Mouse (Mus musculus) left cerebral cortex, adult 8-10 months (tissue): ENCODE results near the gene Yeats2. TPM values are rescaled to one million over a fixed set of nuclear protein-coding genes. Genes with fewer than 3 reads are reported as not detected.
"Not testable (repeated sequence)": the region's sequence is repeated elsewhere in the genome, so short reads cannot be mapped to it uniquely, and the experiment has no call there.

Experiments used
- DNase-seq, 2 experiments: peaks; one replicate each; pipeline ENCODE4 v3.0.0; 2022; ENCODE audit warnings: low spot score in 2 of 2
- total RNA-seq, 4 experiments: library from RNA; stranded (reverse); gene quantifications; 2 replicates each; pipeline ENCODE4 v1.2.4; 2022

The Yeats2 gene
- total RNA-seq, result 10 to 100 TPM; 30.1 to 39.2 (median 33.4) TPM

DNA sequence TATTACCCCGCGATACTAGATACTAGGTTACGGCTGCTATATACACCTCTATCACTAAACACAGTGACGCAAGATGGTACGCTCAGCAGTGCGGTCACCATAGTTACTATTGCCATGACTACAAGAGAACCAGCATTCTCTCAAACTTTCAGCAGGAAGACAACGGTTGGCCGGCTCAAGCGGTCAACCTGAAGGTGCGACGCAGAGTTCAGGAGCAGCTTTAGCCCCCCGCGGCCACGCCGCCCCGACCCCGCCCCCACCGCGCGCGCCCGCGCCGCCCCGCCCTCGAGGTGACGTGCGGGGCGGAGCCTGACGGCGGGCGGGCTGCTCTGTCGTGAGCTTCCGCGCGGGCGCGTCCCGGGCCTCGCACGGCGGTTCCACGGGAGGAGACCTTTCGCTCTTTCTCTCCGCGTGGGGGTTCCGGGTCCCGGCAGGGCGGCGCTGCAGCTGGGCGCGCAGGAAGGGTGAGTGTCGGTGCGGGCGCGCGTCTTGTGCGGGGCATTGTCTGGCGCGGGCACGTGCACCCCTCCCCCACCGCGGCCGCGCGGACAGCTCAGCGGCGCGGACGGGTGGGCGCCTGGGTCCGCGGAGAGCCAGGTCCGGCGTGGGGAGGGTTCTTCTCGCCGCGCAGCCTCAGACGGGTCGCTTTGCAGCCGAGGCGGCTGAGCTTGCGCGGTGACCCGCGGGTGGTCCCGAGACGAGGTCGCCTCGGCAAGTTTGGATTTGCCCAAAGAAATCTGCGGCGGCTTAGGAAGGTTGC, at the start of gene Yeats2:
Gene Yeats2 (plus strand): TSS at position 292 of the 760 bp plus-strand sequence.
- peak; percentile 74 to 75 for DNase-seq

DNA sequence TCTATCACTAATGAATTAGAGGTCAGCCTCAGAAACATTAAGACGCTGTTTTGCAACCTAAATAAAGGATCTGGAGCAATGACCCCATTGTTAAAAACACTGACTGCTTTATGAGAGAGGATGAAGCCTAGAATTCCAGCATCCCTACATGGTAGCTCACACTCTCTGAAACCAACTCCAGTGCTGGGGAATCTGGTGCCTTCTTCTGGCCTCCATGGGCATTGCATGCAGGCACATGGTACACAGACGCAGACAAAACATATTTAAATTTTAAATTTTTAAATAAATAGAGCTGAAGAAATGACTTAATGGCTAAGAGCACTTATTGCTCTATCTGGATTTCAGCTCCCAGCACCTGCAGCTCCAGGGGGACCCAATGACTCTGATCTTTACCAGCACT, 44.9 kb upstream of the Yeats2 start:
- DNase-seq, result no peak

DNA sequence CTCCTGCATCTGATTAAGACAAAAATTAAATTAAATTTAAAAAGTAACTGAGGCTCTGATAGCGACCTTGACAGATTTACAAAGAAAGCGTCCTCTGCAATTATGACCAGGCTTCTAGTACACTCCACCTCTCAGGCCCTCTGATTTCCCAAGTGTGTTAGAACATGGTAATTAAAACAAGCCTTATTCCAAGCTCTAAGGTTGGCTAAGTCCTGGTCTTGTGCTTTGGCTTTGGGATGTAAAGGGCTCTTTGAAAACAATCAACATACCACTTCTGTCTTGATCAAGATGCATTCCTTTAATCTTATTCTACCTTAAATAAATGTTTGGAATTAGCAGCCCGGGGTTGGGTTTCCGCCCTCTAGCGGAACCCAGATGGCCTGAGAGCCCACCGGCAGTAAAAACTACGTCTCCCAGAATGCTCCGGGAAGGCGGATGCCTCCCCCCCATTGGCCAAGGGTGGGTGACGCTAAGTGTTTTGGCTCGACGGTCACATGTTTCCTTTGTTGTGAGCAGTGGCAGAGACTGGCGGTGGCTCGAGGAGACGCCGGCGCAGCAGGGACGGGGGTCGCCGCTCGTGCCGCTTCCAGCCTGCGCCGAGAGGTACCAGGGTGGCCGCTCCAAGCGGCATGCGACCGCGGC, 43.7 kb upstream of the Yeats2 start, which contains the start of gene Klhl24:
Gene Klhl24 (plus strand): TSS at position 474 of the 642 bp plus-strand sequence.
- peak; percentile 81 to 96 for DNase-seq

DNA sequence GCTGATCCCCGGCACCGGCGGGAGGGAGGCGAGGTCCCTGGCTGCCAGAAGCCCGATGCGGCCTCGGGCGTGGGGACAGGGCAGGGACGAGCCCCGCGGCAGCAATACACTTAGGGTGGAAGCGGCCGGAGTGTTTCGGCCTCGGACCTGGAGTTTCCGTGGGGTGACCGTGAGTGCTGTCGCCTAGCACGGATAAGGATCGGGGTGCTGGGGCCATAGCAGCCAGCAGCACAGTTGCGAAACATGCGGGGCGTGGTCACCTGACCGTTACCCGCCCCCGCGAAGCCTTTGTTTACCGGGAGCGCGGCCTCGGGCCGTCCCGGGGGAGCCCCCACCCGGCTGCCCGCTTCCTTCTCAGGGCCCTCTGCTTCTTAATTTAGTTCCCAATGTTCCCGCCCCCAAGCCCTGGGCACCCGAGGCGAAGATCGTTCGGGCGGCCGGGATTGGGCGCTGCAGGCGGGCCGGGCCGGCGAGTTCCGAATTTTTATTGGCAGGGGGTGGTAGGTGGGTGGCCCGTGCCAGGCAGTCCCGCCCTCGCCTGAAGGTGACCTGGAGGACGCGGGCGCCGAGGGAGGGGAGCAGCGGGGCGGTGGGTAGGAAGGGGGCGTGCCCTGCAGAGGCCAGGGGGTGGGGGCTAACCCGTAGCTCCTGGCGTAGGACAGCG, 43.0 kb upstream of the Yeats2 start:
- peak; percentile 77 to 89 for DNase-seq

DNA sequence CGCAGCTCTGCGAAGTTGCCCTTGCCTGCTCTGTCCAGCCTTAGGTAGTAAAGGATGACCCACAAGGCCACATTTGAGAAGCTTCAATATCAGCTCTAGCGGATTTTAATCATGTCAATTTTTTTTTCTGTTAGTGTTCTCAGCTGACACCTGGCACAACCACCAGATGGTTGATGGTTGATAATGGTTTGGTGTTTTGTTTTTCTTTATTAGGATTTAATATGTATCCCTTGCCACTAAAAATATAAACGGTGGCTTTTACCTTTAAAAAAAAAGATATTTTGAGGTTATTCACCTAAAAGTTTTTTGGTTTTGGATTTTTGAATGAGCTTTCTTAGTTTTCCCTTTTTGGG, 42.5 kb upstream of the Yeats2 start:
- DNase-seq, result no peak

DNA sequence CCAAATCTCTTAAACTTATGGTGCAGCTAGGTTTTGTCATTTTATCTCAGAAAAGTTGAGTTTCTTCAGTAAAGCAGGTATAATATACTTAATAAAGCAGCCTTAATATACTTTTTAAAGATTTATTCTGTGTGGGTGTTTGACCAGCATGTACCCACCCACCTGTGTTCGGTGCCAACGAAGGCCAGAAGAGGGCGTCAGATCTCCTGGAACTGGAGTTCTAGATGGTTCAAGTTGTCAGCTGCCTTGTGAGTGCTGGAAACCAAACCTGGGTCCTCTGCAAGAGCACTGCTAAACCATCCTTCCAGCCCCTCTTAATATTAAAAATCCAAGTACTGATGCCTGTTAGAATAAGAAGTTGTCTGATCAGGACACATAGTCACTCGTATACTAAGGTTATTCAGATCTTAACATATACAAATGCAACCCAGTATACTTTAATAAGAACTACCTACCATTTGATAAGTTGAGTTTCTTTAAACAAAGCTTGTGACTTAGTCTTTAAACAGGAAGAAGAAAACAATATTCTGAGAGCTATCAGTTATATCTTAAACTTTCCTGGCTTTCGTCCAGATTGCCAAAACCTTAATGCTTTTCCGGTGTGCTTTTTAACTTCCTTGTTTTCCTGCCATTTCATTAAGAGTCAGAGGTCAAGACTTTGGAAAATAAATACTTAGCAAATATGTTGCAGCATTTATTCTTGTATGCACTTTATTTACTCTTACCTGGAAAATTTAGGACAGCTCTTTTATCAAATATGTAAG, 41.8 kb upstream of the Yeats2 start:
- DNase-seq, result no peak

DNA sequence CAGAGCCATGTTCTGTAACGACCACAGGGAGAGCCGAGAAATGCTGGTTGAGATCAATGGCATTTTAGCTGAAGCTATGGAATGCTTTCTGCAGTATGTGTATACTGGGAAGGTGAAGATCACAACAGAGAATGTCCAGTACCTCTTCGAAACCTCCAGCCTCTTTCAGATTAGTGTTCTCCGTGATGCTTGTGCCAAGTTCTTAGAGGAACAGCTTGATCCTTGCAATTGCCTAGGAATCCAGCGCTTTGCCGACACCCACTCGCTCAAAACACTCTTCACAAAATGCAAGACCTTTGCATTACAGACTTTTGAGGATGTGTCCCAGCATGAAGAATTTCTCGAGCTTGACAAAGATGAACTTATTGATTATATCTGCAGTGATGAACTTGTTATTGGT, 33.9 kb upstream of the Yeats2 start:
- DNase-seq, result no peak

DNA sequence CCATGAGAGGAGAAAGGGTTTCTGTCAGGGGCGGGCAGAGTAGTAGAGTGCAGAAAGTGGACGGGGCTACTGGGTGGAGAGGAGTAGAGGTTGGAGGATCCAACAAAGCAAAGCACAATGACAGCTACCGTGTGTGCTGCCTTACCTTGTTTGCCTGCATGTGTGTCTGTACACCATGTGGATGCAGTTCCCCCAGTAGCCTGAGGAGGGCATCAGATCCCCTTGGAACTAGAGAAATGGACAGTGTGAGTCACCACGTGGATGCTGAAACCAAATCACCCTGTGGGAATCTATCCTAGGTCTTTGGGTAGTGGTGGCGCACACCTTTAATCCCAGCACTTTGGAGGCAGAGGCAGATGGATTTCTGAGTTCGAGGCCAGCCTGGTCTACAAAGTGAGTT, 31.9 kb upstream of the Yeats2 start:
- no peak for DNase-seq

DNA sequence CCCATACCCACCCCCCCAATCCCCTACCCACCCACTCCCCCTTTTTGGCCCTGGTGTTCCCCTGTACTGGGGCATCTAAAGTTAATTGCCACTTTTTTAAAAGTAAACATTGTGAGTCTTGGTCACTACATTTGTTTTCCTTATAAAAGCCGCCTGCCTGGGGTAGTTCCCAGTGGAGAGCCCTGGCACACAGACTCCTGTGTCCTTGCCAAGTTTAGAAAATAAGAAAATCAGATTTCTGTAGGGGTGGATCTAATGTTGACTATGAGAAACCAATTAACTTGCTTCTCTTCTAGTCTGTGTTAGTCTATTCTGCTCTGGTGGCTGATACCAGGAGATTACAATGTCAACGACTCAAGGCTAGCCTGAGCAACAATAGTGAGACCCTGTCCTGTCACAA, 28.2 kb upstream of the Yeats2 start:
- DNase-seq, result no peak

DNA sequence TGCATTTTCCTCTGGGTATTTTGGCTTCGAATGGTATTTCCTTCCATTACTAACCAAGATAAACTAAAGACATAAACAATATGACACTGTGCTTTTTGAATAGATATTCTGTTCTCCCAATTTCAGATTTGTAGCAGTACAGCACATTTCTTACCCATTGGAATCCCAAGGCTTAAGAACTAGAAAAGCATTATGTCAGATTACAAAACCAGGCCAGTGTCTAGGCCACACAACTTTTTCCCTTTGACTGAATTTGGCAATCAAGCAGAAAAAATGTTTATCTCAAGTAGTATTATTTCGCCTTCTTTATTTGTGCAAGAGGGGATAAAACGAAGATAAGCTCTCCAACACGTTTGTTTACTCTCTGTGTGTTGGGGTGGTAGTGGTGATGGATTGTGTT, 24.8 kb upstream of the Yeats2 start:
- DNase-seq, result no peak

DNA sequence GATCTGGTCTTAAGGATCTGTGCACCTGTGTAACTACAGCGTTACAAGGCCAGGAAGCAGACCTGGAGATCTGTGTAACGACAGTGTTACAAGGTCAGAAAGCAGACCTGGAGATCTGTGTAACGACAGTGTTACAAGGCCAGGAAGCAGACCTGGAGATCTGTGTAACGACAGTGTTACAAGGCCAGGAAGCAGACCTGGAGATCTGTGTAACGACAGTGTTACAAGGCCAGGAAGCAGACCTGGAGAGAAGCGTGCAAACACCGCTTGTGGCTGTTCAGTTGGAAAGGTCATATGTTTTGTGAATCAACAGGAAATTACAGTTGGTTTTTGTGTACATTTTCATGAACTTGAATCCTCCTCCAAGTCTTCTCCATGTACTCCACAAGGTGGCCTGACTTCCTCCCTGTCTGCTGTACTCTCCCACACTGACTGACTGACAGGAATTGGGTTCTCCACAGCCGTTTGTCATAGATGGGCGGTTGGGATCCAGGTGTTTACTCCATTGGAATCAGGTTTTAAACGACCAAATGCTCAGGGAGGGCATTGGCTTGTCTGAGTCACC, 14.5 kb upstream of the Yeats2 start:
- not testable (repeated sequence) for DNase-seq

DNA sequence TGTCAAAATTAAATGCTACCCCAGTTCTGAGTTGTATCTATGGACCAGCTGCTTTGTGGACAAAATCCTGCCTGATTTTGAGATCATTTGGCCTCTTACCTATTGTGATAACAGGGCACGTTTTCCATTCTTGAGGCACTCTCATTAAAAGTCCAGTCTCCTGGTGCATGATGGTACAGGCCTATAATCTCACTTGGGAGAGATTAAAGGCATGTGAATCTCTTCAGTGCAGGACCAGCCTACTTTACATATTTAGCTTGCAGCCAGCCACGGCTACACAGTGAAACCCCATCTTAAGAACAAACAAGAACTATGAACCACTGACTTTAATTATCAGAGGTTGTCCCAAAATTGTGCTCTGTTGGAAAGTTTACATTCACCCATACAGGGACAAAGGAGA, 10.5 kb upstream of the Yeats2 start:
- DNase-seq, result no peak

DNA sequence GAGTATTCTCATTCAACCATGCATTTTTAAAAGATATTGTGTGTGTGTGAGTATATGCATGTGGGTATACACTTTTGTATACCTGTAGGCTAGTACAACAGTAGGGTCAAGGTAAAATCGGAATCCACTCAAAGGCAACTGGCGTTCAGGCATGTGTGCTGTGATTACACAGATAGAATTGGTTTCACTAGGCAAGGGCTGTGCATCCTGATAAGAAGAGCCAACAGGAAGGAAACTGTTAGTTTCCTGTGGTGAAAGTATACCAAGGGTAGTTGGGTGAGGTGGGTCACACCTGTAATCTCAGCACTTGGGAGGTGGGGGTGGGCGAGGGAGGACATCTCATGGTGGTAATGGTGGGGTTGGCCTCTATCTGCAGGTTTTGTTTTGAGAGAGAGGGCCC, 3.7 kb downstream of the Yeats2 start:
- DNase-seq, result no peak

DNA sequence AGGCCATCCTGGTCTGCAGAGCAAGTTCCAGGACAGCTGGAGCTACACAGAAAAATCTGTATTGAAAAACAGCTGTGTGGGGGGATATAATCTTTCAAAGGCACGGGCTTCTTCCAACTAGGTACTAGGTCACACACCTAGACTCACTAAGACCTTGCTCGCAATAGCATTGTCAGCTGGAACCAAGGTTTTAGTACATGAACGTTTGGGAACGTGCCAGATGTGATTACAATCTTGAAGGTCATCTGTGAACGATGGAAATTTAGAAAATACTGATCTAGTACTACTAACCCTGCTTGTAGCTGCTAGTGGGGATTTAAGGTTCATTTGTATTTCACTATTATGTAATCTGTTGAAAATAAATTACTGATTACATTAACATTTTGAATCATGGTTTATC, 11.1 kb downstream of the Yeats2 start:
- DNase-seq, result no peak

DNA sequence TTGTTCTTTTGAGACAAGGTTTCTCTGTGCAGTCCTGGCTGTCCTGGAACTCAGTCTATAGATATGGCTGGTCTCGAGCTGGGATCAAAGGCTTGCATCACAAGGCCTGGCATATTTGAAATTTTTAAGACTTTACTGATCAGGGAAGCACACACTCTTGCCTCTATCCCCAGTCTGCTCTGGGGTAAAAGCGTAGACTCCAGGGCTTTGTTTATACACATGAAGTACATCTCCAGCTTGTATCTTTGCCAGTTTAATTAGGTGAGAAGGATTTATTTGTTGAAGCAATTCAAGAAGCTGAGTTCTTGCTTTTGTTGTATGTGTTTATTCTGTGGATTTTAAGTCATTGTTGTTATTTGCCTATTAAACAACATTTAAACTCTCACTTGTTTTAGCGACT, 12.9 kb downstream of the Yeats2 start:
- no peak for DNase-seq

DNA sequence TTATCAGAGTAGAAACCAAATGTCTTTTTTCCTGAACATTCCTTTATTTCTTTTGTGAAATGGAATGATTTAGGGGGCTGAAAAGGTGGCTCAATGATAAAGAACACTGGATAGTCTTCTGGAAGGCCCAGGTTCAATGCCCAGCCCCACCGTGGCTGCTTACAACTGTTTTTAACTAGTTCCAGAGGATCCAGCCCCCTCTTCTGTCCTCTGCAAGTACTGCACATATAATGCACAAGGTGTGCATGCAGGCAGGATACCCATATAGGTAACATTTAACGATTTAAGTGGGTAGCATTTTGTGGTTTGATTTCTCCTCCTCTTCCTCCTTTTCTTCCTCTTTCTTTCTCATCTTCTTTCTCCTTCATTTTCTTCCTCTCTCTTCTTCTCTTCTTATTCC, 19.3 kb downstream of the Yeats2 start:
- DNase-seq, result no peak

DNA sequence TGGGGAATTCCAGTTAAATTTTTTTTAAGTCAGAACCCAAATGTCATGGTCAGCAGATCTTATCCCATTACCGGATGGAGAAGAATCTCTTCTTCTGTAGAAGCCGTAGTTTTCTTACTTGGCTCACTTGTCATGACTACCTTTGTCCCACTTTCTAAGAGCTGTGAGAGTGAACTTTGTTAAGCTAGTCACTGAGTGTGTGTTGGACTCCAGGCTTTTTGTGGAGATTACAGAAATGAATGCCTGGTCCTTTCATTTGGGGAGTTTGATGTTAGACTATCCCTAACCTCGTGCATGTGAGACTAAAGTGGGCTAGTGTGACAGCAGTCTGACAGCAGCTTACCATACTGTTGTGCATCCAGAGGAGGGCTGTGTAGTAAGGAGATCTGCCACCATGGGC, 28.2 kb downstream of the Yeats2 start:
- DNase-seq, result no peak

DNA sequence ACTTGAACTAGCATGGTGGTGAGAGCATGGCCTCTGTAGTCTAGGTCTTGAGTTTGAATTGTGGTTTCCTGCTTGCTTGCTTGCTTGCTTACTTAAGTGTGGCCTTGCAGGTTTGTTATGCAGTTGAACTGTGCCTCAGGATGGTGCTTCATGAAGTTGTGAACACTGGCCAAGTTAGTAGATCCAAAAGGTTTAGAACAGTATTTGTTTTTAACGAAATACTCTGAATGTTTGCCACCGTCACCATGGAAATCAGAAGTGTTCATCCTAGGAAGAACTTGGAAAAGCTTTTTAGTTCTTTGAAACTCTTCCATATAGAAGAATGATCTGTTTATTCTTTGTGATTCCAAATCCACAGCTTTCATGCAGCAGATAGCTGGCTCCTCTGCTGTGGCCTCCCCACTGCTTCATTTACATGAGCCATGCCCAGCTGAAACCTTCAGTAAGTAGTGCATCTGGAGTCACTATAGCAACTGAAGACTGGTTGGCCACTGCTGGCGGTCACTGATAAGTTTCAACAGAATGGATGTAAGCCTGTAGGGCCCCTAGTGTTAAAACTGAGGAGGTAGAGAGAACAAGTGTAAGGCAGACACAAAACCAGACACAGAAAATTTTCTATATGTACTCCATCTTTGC, 28.7 kb downstream of the Yeats2 start:
- no peak for DNase-seq

DNA sequence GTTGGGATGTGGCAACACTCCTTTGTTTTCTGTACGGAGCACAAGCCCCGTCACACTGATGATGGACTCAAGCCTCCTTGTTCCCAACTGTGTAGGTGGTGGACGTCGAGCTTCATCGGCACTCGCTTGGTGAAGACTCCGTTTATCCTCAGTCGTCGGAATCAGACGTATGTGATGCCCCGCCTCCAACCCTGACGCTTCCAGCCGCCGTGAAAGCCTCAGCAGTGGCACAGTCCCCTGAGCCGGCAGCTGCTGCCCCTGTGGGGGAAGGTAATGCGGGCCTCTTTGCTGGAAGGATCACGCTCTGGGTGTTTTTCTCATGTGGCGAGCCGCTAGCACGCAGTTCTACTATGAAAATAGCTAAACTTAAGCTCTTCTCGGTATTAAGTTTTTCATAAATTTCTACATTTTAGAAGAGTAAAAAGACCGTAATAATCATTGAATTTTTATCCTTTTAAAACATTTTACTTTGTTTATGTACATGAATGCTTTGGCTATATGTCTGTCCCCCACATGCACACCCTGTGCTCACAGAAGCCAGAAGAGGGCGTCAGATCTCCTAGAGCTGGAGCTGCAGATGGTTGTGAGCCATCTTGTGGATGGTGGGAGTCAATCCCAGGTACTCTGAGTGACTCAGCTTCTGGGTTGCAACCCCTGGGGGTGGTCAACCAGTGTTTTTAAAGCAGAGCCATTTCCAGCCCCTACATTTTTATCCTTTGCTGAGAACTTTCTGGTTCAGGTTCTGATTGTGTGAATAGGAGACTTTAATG, 38.7 kb downstream of the Yeats2 start:
- no peak for DNase-seq

DNA sequence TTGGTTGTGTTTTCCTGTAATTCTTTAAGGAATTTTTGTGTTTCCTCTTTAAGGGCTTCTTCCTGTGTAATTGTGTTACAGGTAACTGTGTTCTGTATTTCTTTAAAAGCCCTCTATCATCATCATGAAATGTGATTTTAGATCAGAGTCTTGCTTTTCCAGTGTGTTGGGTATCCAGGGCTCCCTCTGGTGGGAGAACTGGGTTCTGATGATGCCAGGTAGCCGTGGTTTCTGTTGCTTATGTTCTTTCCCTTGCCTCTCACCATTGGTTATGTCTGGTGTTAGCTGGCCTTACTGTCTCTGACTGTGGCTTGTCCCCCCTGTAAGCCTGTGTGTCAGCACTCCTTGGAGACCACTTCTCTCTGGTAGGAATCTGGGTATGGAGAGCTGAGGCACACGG, 44.5 kb downstream of the Yeats2 start:
- no peak for DNase-seq
